Mouse (Mus musculus) ES-E14 (cell line): ENCODE results near the gene Dusp1.

Experiments
- CHD2 ChIP-seq: IDR thresholded peaks from 2 replicates; pipeline ENCODE4 v1.6.1; 2014; ENCODE audit warnings: mild to moderate bottlenecking, low read depth, low read length, inconsistent platforms
- HCFC1 ChIP-seq: IDR thresholded peaks from 2 replicates; pipeline ENCODE4 v1.6.1; 2012; ENCODE audit warnings: low read length, inconsistent platforms, borderline replicate concordance; ENCODE audit not compliant: insufficient read depth
- MAFK ChIP-seq: IDR thresholded peaks from 2 replicates; pipeline ENCODE4 v1.6.1; 2014; ENCODE audit warnings: mild to moderate bottlenecking, low read depth, low read length, inconsistent platforms; ENCODE audit not compliant: insufficient read depth
- ZC3H11A ChIP-seq: IDR thresholded peaks from 2 replicates; pipeline ENCODE4 v1.6.1; 2012; ENCODE audit warnings: low read depth, mild to moderate bottlenecking, inconsistent platforms, low read length, borderline replicate concordance

GRCm38 (mm10) chr17:26569594-26570350 is 7.8 kb upstream of the Dusp1 start:
- no peak for TF ChIP-seq HCFC1
- TF ChIP-seq ZC3H11A, result no peak
- no peak for TF ChIP-seq MAFK
- no peak for TF ChIP-seq CHD2
